Mouse (Mus musculus) heart, embryonic 12.5 days (tissue): ENCODE results near the gene Tmem87a. TPM values are rescaled to one million over a fixed set of nuclear protein-coding genes. Genes with fewer than 3 reads are reported as not detected.

Source experiments
- ATAC-seq: fragments of 200-750 bp; cut with Nextera tagmentation; 2 replicates; pipeline ENCODE4 v1.8.0; 2017; ENCODE audit warnings: moderate TSS enrichment, moderate library complexity; ENCODE audit not compliant: insufficient number of reproducible peaks, low FRiP score
- H3K27ac ChIP-seq: fragments of 300-500 bp; sonication (generic); 2 replicates; pipeline ENCODE4 v1.5.1; 2016; ENCODE audit warnings: mild to moderate bottlenecking, moderate library complexity; ENCODE audit not compliant: poor library complexity, severe bottlenecking
- H3K27me3 ChIP-seq: fragments of 300-500 bp; sonication (generic); replicated peaks from 2 replicates; pipeline ENCODE4 v1.6.1; 2016; ENCODE audit warnings: mild to moderate bottlenecking, moderate library complexity
- H3K36me3 ChIP-seq: fragments of 300-500 bp; sonication (generic); 2 replicates; pipeline ENCODE4 v1.6.1; 2016; ENCODE audit warnings: mild to moderate bottlenecking, moderate library complexity
- H3K4me1 ChIP-seq: fragments of 300-500 bp; sonication (generic); replicated peaks from 2 replicates; pipeline ENCODE4 v1.6.1; 2016; ENCODE audit warnings: mild to moderate bottlenecking
- H3K4me2 ChIP-seq: fragments of 300-500 bp; sonication (generic); 2 replicates; pipeline ENCODE4 v1.6.1; 2016; ENCODE audit warnings: mild to moderate bottlenecking, moderate library complexity
- H3K4me3 ChIP-seq: fragments of 300-500 bp; sonication (generic); 2 replicates; pipeline ENCODE4 v1.5.1; 2016; ENCODE audit warnings: mild to moderate bottlenecking
- H3K9ac ChIP-seq: fragments of 300-500 bp; sonication (generic); 2 replicates; pipeline ENCODE4 v1.6.1; 2016; ENCODE audit warnings: mild to moderate bottlenecking, moderate library complexity
- H3K9me3 ChIP-seq: fragments of 300-500 bp; sonication (generic); replicated peaks from 2 replicates; pipeline ENCODE4 v1.6.1; 2016; ENCODE audit warnings: mild to moderate bottlenecking, moderate library complexity
- WGBS: fragments of 180-500 bp; shearing (Covaris S2); methylation state at CpG from one replicate; pipeline ENCODE4 v1.1.7; 2016; 5-methylcytosine and 5-hydroxymethylcytosine counted together
- polyA plus RNA-seq: library from polyadenylated mRNA; unstranded; fragments of >200 nt; fragmentation: Nextera tagmentation; extraction: Ambion mirVana; gene quantifications from 2 replicates; pipeline ENCODE4 v1.2.1, GENCODE M21; 2016

Tmem87a gene
- 6.6 and 7.2 TPM in 2 replicates for polyA plus RNA-seq

- WGBS, result under 1% methylated on average over 34 of the region's 34 CpGs
- H3K4me1 ChIP-seq, result peaks cover 12% of the 10 kb centered on the region
- peaks cover 15% of the 10 kb centered on the region; the same call in 1 of the 2 replicates for H3K36me3 ChIP-seq
- ATAC-seq, result peak; percentile 98
- no peaks in the 10 kb centered on the region for H3K27me3 ChIP-seq
- H3K4me3 ChIP-seq, result peak within 1 kb of the TSS; percentile 95
- peak within 1 kb of the TSS; percentile 99 for H3K27ac ChIP-seq
- H3K9me3 ChIP-seq, result no peaks in the 10 kb centered on the region
- peak within 1 kb of the TSS; percentile 95 for H3K9ac ChIP-seq
- peak within 1 kb of the TSS; percentile 76 for H3K4me2 ChIP-seq
These were observed at the start of gene Tmem87a for GRCm38 (mm10) chr2:120403986-120404822. Gene Tmem87a (minus strand): TSS chr2:120404113.

- no peak overlapping the region for H3K4me2 ChIP-seq
- no peak overlapping the region for H3K4me3 ChIP-seq
- 60% methylated on average over 4 of the region's 4 CpGs for WGBS
- H3K36me3 ChIP-seq, result peaks cover 3% of the 10 kb centered on the region; the same call in 1 of the 2 replicates
- 0 out of 2 replicates have a peak, but pooled peaks cover 9% of the 10 kb centered on the region for H3K4me1 ChIP-seq
- no peaks in the 10 kb centered on the region; the same call in 1 of the 2 replicates for H3K9me3 ChIP-seq
- ATAC-seq, result no peak
- H3K27ac ChIP-seq, result no peak overlapping the region
- H3K9ac ChIP-seq, result no peak overlapping the region
- H3K27me3 ChIP-seq, result no peaks in the 10 kb centered on the region
These were observed 48.7 kb upstream of the Tmem87a start for GRCm38 (mm10) chr2:120452600-120452999.

GRCm38 (mm10) chr2:120450724-120451123 lies 46.8 kb upstream of the Tmem87a start:
- Histone ChIP-seq H3K27me3 (no peaks in the 10 kb centered on the region), H3K27ac (no peak overlapping the region), H3K9me3 (no peaks in the 10 kb centered on the region; the same call in 1 of the 2 replicates), H3K36me3 (peaks cover 3% of the 10 kb centered on the region; the same call in 1 of the 2 replicates), H3K4me2 (no peak overlapping the region), H3K4me1 (peaks cover 9% of the 10 kb centered on the region; the same call in 1 of the 2 replicates), H3K4me3 (no peak overlapping the region), H3K9ac (no peak overlapping the region)
- ATAC-seq, result no peak
- WGBS, result 50% methylated on average over 6 of the region's 6 CpGs

- no peak overlapping the region for H3K4me3 ChIP-seq
- no peak for ATAC-seq
- H3K27me3 ChIP-seq, result no peaks in the 10 kb centered on the region
- no peak overlapping the region for H3K9ac ChIP-seq
- H3K4me2 ChIP-seq, result no peak overlapping the region
- no peaks in the 10 kb centered on the region for H3K9me3 ChIP-seq
- H3K27ac ChIP-seq, result no peak overlapping the region
- 97% methylated on average over 1 of the region's 1 CpGs for WGBS
- peaks cover 9% of the 10 kb centered on the region; the same call in 1 of the 2 replicates for H3K4me1 ChIP-seq
- H3K36me3 ChIP-seq, result no peaks in the 10 kb centered on the region
These were observed 43.4 kb upstream of the Tmem87a start for GRCm38 (mm10) chr2:120447306-120447705.

- Histone ChIP-seq H3K27ac (no peak overlapping the region), H3K27me3 (no peaks in the 10 kb centered on the region), H3K4me2 (no peak overlapping the region), H3K4me1 (peaks cover 8% of the 10 kb centered on the region; the same call in 1 of the 2 replicates), H3K36me3 (no peaks in the 10 kb centered on the region), H3K9ac (no peak overlapping the region), H3K4me3 (no peak overlapping the region), H3K9me3 (no peaks in the 10 kb centered on the region)
- 46% methylated on average over 10 of the region's 10 CpGs for WGBS
- peak; percentile 73; the same call in 1 of the 2 replicates for ATAC-seq
These were observed 42.5 kb upstream of the Tmem87a start for GRCm38 (mm10) chr2:120446373-120446772.

- Histone ChIP-seq H3K27ac (no peak overlapping the region), H3K4me2 (no peak overlapping the region), H3K27me3 (no peaks in the 10 kb centered on the region), H3K9me3 (no peaks in the 10 kb centered on the region), H3K4me1 (no peaks in the 10 kb centered on the region; the same call in 1 of the 2 replicates), H3K9ac (no peak overlapping the region), H3K4me3 (no peak overlapping the region), H3K36me3 (no peaks in the 10 kb centered on the region)
- 97% methylated on average over 1 of the region's 1 CpGs for WGBS
- ATAC-seq, result no peak
These were observed 40.6 kb upstream of the Tmem87a start for GRCm38 (mm10) chr2:120444486-120444885.

- H3K9me3 ChIP-seq, result no peaks in the 10 kb centered on the region
- no peaks in the 10 kb centered on the region for H3K27me3 ChIP-seq
- no peaks in the 10 kb centered on the region for H3K4me1 ChIP-seq
- no peak overlapping the region for H3K4me2 ChIP-seq
- peaks cover 5% of the 10 kb centered on the region; the same call in 1 of the 2 replicates for H3K36me3 ChIP-seq
- H3K9ac ChIP-seq, result no peak overlapping the region
- 78% methylated on average over 5 of the region's 5 CpGs for WGBS
- no peak for ATAC-seq
- H3K27ac ChIP-seq, result no peak overlapping the region
- no peak overlapping the region for H3K4me3 ChIP-seq
These were observed 20.5 kb upstream of the Tmem87a start for GRCm38 (mm10) chr2:120424386-120424785.

GRCm38 (mm10) chr2:120414738-120415414 lies 11.0 kb upstream of the Tmem87a start:
- H3K4me2 ChIP-seq, result no peak overlapping the region
- no peaks in the 10 kb centered on the region for H3K9me3 ChIP-seq
- H3K36me3 ChIP-seq, result peaks cover 15% of the 10 kb centered on the region
- no peak overlapping the region for H3K9ac ChIP-seq
- WGBS, result 65% methylated on average over 1 of the region's 1 CpGs
- no peaks in the 10 kb centered on the region for H3K4me1 ChIP-seq
- no peak overlapping the region for H3K4me3 ChIP-seq
- H3K27ac ChIP-seq, result no peak overlapping the region
- ATAC-seq, result no peak
- H3K27me3 ChIP-seq, result no peaks in the 10 kb centered on the region

- Histone ChIP-seq H3K9ac (no peak overlapping the region), H3K9me3 (no peaks in the 10 kb centered on the region), H3K27me3 (no peaks in the 10 kb centered on the region), H3K27ac (no peak overlapping the region), H3K4me3 (no peak overlapping the region), H3K36me3 (peaks cover 15% of the 10 kb centered on the region), H3K4me2 (no peak overlapping the region), H3K4me1 (no peaks in the 10 kb centered on the region)
- ATAC-seq, result no peak
These were observed 10.2 kb upstream of the Tmem87a start for GRCm38 (mm10) chr2:120414113-120414512.

- H3K27ac ChIP-seq, result no peak overlapping the region
- no peak for ATAC-seq
- 83% methylated on average over 3 of the region's 3 CpGs for WGBS
These were observed 7.2 kb upstream of the Tmem87a start for GRCm38 (mm10) chr2:120411096-120411628.

More at GRCm38 (mm10) chr2:120411096-120411628, 7.2 kb upstream of the Tmem87a start:
- no peaks in the 10 kb centered on the region for H3K4me1 ChIP-seq
- H3K9ac ChIP-seq, result no peak overlapping the region
- H3K4me2 ChIP-seq, result no peak overlapping the region
- no peaks in the 10 kb centered on the region for H3K9me3 ChIP-seq
- no peak overlapping the region for H3K4me3 ChIP-seq
- H3K27me3 ChIP-seq, result no peaks in the 10 kb centered on the region
- H3K36me3 ChIP-seq, result peaks cover 20% of the 10 kb centered on the region
